In genomic region chr1:168236101-168236500, GRCm38 (mm10) we compare ENCODE assay signal across 22 mouse cellular contexts.
A peak's percentile ranks its signal among the peaks of the same experiment; 100 is the strongest.
DNase-seq lines count a peak whose midpoint lies in the region; ATAC-seq and TF ChIP-seq lines count a peak whose summit lies in the region.
"Had no signal": no experiment of that assay in that cellular context is flagged by ENCODE, and none has a peak within 500 bp of the region (broad histone marks: within the 10 kb centered on the region; RNA-seq: fewer than 3 reads in every experiment).

No protein-coding gene starts in this region.

- no peak for ATAC-seq in forebrain, embryonic 16.5 days
- no peak for ATAC-seq in hindbrain, embryonic 13.5 days (ENCODE audit: low FRiP score)
- ATAC-seq: activated CD4-positive, CD25-positive, alpha-beta regulatory T cell, adult 4 months; CD4-positive, CD25-positive, alpha-beta regulatory T cell, adult 4 months; Patski had no signal

- no peaks in the 10 kb centered on the region for H3K9me3 ChIP-seq in forebrain, embryonic 16.5 days (ENCODE audit: control insufficient read depth, low read length)
- H3K9me3 ChIP-seq in hindbrain, embryonic 13.5 days: no peaks in the 10 kb centered on the region

- WGBS in olfactory bulb, adult 2 months: 83% methylated on average over 5 of the region's 5 CpGs
- WGBS in forebrain, embryonic 16.5 days: 64% methylated on average over 5 of the region's 5 CpGs
- 88% methylated on average over 5 of the region's 5 CpGs for WGBS in hindbrain, embryonic 13.5 days

- TF ChIP-seq POLR2A in olfactory bulb, adult 2 months (IDR thresholded peaks at IDR 0.05; ENCODE audit: insufficient read depth, low read depth, low read length): no peak

- H3K4me2 ChIP-seq in forebrain, embryonic 16.5 days (ENCODE audit: low read length): no peak overlapping the region
- H3K4me2 ChIP-seq in hindbrain, embryonic 13.5 days: no peak overlapping the region

- peak overlapping the region; percentile 23; the same call in 1 of the 2 replicates for H3K27ac ChIP-seq in layer of hippocampus, adult 2 months
- peak overlapping the region; percentile 22; the same call in 1 of the 2 replicates for H3K27ac ChIP-seq in olfactory bulb, adult 2 months (ENCODE audit: insufficient read depth, low read depth, low read length)
- H3K27ac ChIP-seq in forebrain, embryonic 16.5 days (ENCODE audit: low read length): no peak overlapping the region
- no peak overlapping the region for H3K27ac ChIP-seq in hindbrain, embryonic 13.5 days

- no peaks in the 10 kb centered on the region for H3K36me3 ChIP-seq in forebrain, embryonic 16.5 days (ENCODE audit: control insufficient read depth, insufficient read depth)
- H3K36me3 ChIP-seq in hindbrain, embryonic 13.5 days: no peaks in the 10 kb centered on the region
- H3K36me3 ChIP-seq: G1E had no signal

- no peak for TF ChIP-seq CTCF in layer of hippocampus, adult 2 months (conservative IDR thresholded peaks at IDR 0.05)
- TF ChIP-seq CTCF in olfactory bulb, adult 2 months (IDR thresholded peaks at IDR 0.05; ENCODE audit: insufficient read depth, low read depth, low read length): no peak

- peaks cover 22% of the 10 kb centered on the region for H3K4me1 ChIP-seq in olfactory bulb, adult 2 months (ENCODE audit: control insufficient read depth, insufficient read depth, low read length)
- peaks cover 47% of the 10 kb centered on the region for H3K4me1 ChIP-seq in forebrain, embryonic 16.5 days (replicated peaks; ENCODE audit: control insufficient read depth, insufficient read depth, low read length)
- H3K4me1 ChIP-seq in hindbrain, embryonic 13.5 days (replicated peaks): peaks cover 53% of the 10 kb centered on the region

- no peaks in the 10 kb centered on the region for H3K27me3 ChIP-seq in forebrain, embryonic 16.5 days (replicated peaks; ENCODE audit: control insufficient read depth, insufficient read depth, low read length)
- no peaks in the 10 kb centered on the region for H3K27me3 ChIP-seq in hindbrain, embryonic 13.5 days
- H3K27me3 ChIP-seq: CH12.LX, Patski had no signal

- no peak overlapping the region for H3K4me3 ChIP-seq in layer of hippocampus, adult 2 months
- H3K4me3 ChIP-seq in olfactory bulb, adult 2 months (ENCODE audit: insufficient read depth, low read depth, low read length): no peak overlapping the region
- H3K4me3 ChIP-seq in forebrain, embryonic 16.5 days (replicated peaks; ENCODE audit: low read length): no peak overlapping the region
- no peak overlapping the region for H3K4me3 ChIP-seq in hindbrain, embryonic 13.5 days

- peak; percentile 83 for DNase-seq in heart, adult 11 months
- no peak for DNase-seq in heart, adult 9 months (ENCODE audit: low spot score in 2 of 2)
- DNase-seq in layer of hippocampus, adult 2 months (ENCODE audit: low spot score in 2 of 2): no peak
- DNase-seq in layer of hippocampus, adult 8-10 months (ENCODE audit: low spot score in 2 of 2): no peak
- peak; percentile 68 for DNase-seq in brain, adult 2 months (ENCODE audit: low read depth, low spot score)
- DNase-seq: adrenal gland, adult 2 months; adrenal gland, adult 8-10 months; adrenal gland, postnatal 10 days; adrenal gland, postnatal 14 days; adrenal gland, postnatal 25 days; adrenal gland, postnatal 36 days; B cell, adult 2 months; cerebellum, adult 11 months; cerebellum, adult 11-12 months had no signal

- H3K9ac ChIP-seq in forebrain, embryonic 16.5 days (replicated peaks; ENCODE audit: low read depth, low read length): no peak overlapping the region
- no peak overlapping the region for H3K9ac ChIP-seq in hindbrain, embryonic 13.5 days

Comparison
In these comparisons a context has a peak if more than half of its experiments do, and no peak if none do; other contexts are left out.
1. DNase-seq: peak in heart, adult 11 months (single experiment) and brain, adult 2 months (single experiment); none in heart, adult 9 months (0 of 2), layer of hippocampus, adult 2 months (0 of 2) and layer of hippocampus, adult 8-10 months (0 of 2).
2. H3K27ac ChIP-seq: peak in layer of hippocampus, adult 2 months (single experiment) and olfactory bulb, adult 2 months (single experiment); none in forebrain, embryonic 16.5 days (single experiment) and hindbrain, embryonic 13.5 days (single experiment).